Mouse (Mus musculus): ENCODE measurements at regions not wholly inside any gene's neighbourhood (a gene's known extent, or its start where the extent isn't known, plus 50 kb on each side); places are given as distances from the start of the nearest gene placed in this dataset.

DNA sequence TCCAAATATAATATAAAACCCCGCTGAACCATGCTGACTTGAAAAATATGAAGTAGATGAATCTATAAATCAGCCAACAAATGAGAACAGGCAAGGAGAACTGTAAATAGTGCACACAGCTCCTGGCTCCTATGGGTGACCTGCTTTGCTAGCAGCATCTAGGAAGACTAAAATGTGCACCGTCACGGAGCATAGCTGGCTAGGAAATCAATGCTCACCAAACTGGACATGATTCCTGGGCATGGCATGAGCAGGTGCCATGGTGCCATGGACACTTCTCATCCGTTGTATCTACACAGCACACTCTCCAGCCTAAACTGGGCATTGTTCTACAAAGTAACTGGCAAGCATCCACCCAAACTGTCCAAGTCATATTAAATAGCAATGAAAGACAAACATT lies 103.3 kb upstream of the Myocd start:
- TF ChIP-seq POLR2A (IDR thresholded peaks at IDR 0.05; ENCODE audit: extremely low read depth, insufficient read depth, low read length) (no peak), CTCF (IDR thresholded peaks at IDR 0.05; ENCODE audit: low read depth, low read length) (no peak)

Measured in liver, adult 2 months (tissue).